Mouse (Mus musculus) common myeloid progenitor, adult 5-6 weeks (primary cell): ENCODE measurements around the gene Dnm1. TPM values are rescaled to one million over a fixed set of nuclear protein-coding genes. Genes with fewer than 3 reads are reported as not detected.
"Not testable (repeated sequence)": the region's sequence is repeated elsewhere in the genome, so short reads cannot be mapped to it uniquely, and the experiment has no call there.

Experiments
- ATAC-seq: replicated peaks from 2 replicates; pipeline ENCODE4 v1.8.0; 2016; ENCODE audit warnings: low read depth, mild to moderate bottlenecking, moderate TSS enrichment, inconsistent platforms; ENCODE audit not compliant: poor library complexity, severe bottlenecking
- total RNA-seq: library from RNA; stranded (forward); fragments of 200-1000, 187-1606 nt; gene quantifications from 2 replicates; pipeline ENCODE4 v1.2.3, GENCODE M21; 2017

Gene Dnm1
- total RNA-seq, 1 experiment from 2014 or later: not detected

GRCm38 (mm10) chr2:32362817-32363340 is 9.7 kb upstream of the Dnm1 start:
- ATAC-seq: peak; percentile 69

DNA sequence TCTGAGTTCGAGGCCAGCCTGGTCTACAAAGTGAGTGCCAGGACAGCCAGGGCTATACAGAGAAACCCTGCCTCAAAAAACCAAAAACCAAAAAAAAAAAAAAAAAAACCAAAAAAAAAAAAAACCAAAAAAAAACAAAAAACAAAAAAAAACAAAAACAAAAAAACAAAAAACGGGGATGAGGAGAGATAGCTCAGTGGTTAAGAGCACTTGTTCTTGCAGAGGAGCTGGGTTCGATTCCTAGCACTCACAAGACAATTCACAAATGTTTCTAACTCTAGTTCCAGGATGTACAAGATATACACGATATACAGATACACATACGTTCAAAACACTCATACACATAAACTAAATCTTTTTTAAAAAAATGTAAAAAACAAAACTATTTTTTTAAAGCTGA is 9.1 kb upstream of the Dnm1 start:
- ATAC-seq: not testable (repeated sequence)

DNA sequence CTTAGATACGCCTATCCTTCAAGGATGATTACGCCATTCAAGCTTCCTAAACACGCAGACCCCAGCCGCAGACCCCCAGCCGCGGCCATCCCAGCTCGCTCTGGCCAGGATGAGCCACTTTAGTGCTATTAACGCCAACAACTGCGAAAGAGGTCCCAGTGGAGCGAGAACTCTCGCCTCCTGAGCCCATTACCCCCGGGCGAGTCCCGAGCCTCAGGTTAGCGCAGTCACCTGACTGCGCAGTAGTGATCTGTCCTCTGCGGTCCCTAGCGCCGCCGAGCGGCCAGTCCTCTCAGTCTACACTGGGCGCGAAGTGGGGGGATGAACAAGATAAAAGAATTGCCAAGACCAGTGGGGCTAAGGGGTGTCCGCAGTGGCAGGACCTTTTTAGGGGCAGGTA is 8.3 kb upstream of the Dnm1 start:
- ATAC-seq: peak; percentile 46

GRCm38 (mm10) chr2:32360741-32361140 is 7.6 kb upstream of the Dnm1 start:
- no peak for ATAC-seq

- no peak for ATAC-seq
These were observed 5.2 kb upstream of the Dnm1 start for GRCm38 (mm10) chr2:32358381-32358780.

- no peak for ATAC-seq
These were observed 4.6 kb upstream of the Dnm1 start for GRCm38 (mm10) chr2:32357710-32358109.

DNA sequence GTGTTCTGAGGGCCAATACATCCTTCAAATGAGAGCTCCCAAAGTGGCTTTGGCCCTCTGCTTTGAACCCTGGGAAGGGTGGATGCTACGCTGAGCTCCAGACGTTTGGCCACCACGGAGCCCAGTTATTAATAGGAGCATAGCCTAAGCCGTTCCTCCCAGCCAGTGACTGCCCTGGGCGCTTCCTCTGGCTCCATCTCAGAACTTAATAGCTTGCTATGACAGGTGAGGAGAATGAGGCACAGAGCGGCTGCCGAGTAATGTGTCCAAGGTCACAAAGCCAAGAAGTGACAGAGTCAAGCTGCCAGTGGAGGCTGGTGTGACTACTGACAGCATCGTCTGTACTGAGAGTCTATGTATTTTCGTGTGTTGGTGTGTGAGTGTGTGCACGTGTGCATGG is 3.1 kb upstream of the Dnm1 start:
- ATAC-seq: no peak

- no peak for ATAC-seq
These were observed 1.3 kb upstream of the Dnm1 start for GRCm38 (mm10) chr2:32354336-32354895.

GRCm38 (mm10) chr2:32353836-32354235 is 698 bp upstream of the Dnm1 start:
- no peak for ATAC-seq

GRCm38 (mm10) chr2:32352151-32353006 is 759 bp downstream of the Dnm1 start, which contains the start of gene Ciz1:
Ciz1 (plus strand) TSS chr2:32352327.
- 0 out of 2 replicates have a peak, but pooled peaks have one; percentile 16 for ATAC-seq

DNA sequence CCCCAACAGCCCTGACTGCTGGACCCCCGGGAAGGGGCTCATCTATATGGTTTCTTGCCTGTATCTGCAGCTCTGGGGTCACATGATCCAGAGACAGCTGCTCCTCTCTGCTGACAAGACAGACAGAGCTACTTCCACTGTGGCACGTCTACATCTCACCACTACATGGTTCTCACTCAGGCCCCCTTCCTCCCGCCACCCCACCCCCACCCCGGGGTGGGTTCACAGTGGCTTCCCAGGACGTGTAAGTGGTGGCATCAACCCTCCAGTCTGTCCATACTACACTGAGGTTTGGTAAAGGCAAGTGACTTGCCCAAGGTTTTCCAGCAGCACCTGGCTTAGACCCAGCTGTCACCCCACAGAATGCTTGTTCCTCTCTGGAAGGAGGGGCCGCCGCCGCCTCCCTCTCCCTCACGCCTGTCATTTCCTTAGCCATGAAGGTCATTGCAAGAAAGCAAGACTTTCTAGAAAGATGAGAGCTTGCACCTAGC is 1.6 kb downstream of the Dnm1 start:
- ATAC-seq: no peak

DNA sequence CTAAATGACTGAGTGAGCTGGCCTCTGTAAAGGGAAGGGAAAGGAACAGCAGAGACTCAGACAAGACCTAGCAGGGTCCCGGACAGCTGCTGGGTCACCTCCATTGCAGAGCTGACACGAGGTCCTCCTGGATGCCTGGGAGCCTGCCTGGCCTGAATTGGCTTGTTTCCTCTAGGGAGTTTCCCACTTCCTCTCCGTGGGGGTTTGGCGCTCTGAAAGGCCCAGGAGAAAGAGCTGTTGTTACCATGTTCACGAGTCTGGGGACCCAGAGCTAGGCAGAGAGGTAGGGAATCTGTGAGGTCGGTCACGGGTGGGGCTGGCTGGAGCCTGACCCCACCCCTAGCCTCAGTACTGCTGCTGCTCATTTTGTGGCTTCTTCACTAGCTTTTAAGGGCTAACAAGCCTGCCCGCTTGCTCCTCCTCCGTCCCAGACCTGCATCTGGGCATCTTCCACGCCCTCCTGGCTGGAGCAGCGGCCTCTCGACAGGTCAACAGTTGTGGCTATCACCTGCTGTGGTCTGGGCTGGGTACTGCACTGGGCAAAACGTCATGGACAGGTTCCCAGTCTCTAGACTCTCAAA is 2.6 kb downstream of the Dnm1 start:
- ATAC-seq: no peak

DNA sequence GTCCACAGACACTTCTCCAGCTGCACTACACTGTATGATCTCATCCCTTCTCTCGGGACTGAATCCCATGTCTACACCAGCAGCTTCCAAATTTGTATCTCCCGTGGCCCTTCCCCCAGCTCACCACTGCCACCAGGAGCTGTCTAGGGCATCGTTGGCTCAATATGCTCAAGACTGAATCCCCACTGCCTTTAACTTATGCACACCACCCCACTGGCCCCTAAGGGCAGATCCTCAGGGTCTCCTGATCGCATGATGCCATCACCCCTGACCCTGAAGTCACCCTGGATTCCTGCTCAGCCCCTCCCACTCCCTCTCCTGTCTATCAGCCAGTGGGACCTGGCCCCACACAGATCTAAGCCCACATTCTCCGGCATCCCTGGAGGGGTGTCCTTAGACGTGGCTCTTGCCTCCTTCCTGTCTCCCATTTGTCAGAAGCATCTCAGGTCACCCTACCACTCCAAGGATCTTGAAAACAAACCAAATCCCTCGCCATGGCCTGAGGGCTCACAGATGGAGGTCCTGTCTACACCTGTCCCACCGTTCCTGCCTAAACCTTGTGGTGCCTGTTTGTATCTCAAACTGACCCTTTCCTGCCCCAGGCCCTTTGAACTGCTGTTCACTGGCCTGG is 3.4 kb downstream of the Dnm1 start:
- ATAC-seq: no peak

DNA sequence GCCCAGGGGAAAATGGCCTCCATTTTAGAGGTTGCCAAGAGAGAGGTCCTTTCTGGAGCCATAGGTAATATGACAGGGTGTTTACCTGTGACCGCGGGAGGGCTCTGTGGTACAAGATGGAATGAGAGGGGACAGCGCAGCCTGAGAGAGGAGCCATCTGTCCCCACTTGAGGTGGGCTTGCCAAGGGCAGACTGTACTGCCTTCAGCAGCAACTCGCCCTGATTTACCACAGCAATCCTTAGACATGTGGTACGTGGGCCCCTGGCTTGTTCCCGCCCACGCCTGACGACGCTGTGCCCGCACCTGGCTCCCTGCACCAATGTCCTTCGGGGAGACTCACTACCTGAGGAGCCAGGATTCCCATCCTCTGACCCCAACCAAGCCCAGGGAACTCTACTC is 4.8 kb downstream of the Dnm1 start:
- no peak for ATAC-seq

DNA sequence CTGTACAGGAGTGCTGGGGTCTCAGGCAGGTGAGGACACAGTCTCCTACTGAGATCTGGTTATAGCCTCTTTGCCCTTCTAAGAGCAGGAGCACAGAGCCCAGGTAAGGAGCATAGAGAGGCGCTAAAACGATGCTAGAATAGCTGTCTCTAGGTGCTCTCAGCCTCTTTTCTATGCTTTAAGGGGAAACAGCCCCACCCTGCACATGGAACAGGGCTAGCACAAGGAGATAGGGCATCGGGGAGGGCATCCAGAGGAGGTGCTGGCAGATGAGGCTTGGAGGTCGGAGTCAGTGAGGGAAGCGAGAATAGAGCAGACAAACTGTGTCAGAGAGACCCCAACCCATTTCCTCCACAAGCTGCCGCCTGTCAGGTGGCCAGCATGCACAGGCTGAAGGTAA is 6.1 kb downstream of the Dnm1 start:
- no peak for ATAC-seq

DNA sequence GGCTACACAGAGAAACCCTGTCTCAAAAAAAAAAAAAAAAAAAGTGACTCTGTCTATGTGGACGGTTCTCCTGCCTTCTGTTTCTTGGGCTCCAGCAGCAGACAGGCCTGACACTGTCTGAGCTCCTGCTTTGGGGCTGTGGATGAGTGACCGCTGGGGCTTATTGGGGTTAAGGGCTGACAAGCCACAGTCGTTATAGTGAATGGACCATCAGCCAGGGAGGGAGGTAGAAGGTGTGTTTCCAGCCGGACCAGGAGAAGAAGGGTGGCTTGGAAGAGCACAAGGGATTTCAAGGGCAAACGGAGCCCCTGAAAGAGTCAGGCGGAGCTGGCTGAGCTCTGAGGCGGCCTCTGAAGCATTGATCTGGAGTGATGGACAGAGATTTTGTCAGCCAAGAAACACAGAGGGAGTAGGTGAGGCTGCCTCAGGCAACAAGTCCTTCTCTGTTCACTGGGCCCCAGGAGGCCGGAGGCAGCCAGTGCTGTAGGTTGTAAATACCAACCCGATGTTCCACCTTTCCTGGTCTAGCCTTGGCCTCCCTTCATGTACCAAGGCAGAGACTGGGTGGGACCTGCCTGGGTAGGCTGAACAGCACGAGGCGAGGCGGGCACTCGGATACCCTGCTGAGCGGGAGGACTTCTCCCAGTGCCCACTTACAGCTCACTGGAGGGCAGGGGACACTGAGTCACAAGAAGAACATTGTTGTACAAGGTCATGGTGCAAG is 8.4 kb downstream of the Dnm1 start:
- ATAC-seq: no peak

DNA sequence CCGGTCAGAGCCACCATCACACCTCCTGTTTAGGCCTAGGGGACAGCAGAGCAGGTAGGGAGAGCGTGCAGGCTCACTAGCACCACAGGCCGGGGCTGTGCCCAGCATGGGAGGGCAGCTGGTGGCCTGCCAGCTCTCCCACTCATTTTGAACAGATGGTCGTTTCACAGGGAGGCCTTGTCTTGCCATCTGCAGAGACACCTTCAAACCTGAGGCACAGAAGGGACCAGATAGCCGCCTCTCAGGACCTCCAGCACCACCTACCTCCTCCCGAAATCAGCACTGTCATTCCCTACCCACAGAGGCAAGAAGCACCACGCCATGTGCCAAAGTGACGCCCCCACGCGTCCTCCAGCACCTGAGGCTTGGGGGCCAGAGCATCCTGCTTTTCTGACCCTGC is 9.1 kb downstream of the Dnm1 start:
- no peak for ATAC-seq

- ATAC-seq: no peak
These were observed 9.8 kb downstream of the Dnm1 start for GRCm38 (mm10) chr2:32343351-32343671.

DNA sequence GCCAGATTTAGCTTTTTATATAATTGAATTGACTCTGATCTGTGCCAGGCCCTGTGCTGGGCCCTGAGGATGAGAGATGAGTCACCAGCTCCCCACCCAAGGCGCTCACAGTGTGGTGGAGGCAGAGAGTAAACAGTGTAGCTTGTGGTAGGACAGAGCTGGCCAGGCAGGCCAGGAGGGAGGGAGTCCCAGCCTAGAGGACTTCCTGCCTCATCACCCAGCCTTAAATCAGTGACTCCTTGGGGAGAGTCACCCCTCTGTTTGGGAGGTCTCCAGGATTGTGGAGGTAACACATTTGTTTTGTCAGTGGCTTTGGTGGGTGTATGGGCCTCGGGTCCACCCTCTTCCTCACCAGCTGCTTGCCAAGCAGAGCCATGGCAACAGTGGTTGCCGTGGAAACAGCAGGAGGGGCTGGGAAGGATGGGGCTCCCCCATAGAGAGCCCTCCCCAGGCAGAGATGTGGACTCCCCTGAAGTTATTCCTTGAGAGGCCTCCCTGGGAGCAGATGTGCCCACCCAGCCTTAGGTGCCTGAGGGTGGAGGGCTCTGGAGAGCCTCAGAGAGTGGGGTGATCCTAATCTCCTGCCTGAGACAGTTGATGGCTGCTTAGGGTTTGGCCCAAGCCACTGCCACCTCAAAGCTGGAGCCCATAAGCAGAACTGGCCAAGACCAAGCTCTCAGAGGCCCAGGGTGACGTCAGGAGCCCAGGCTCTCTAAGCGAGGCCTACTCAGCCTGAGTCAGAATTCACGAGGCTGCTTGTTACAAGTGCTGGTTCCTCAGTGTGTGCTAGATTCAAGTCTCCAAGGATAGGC is 10.4 kb downstream of the Dnm1 start:
- no peak for ATAC-seq
